Mouse (Mus musculus): ENCODE measurements around the gene Dgat2. TPM values are rescaled to one million over a fixed set of nuclear protein-coding genes. Genes with fewer than 3 reads are reported as not detected.
A peak's percentile ranks its signal among the peaks of the same experiment; 100 is the strongest.

Dgat2 gene
- polyA plus RNA-seq, 1 experiment from 2014 or later: 15.0 TPM

GRCm38 (mm10) chr7:99158904-99159303, 23.6 kb downstream of the Dgat2 start:
- WGBS: 72% methylated on average over 5 of the region's 5 CpGs
- Histone ChIP-seq H3K27me3 (no peaks in the 10 kb centered on the region), H3K36me3 (no peaks in the 10 kb centered on the region), H3K27ac (no peak overlapping the region), H3K9me3 (no peaks in the 10 kb centered on the region), H3K9ac (no peak overlapping the region), H3K4me1 (peaks cover 18% of the 10 kb centered on the region), H3K4me2 (replicated peaks) (no peak overlapping the region), H3K4me3 (no peak overlapping the region)
- ATAC-seq (ENCODE audit: low FRiP score, low read depth): no peak

- 81% methylated on average over 8 of the region's 8 CpGs for WGBS
- no peak for ATAC-seq (ENCODE audit: low FRiP score, low read depth)
Measured at GRCm38 (mm10) chr7:99158011-99158410, 24.5 kb downstream of the Dgat2 start.

GRCm38 (mm10) chr7:99156737-99157136, 25.8 kb downstream of the Dgat2 start:
- Histone ChIP-seq H3K36me3 (no peaks in the 10 kb centered on the region), H3K4me1 (peaks cover 18% of the 10 kb centered on the region), H3K27ac (no peak overlapping the region), H3K9ac (no peak overlapping the region), H3K27me3 (no peaks in the 10 kb centered on the region), H3K4me2 (replicated peaks) (no peak overlapping the region), H3K4me3 (no peak overlapping the region), H3K9me3 (no peaks in the 10 kb centered on the region)
- ATAC-seq (ENCODE audit: low FRiP score, low read depth): no peak
- WGBS: 87% methylated on average over 10 of the region's 10 CpGs

More at GRCm38 (mm10) chr7:99158011-99158410, 24.5 kb downstream of the Dgat2 start:
- Histone ChIP-seq H3K27me3 (no peaks in the 10 kb centered on the region), H3K4me1 (peaks cover 18% of the 10 kb centered on the region), H3K4me2 (replicated peaks) (no peak overlapping the region), H3K9me3 (no peaks in the 10 kb centered on the region), H3K9ac (no peak overlapping the region), H3K4me3 (no peak overlapping the region), H3K36me3 (no peaks in the 10 kb centered on the region), H3K27ac (no peak overlapping the region)

GRCm38 (mm10) chr7:99155311-99156289, 26.9 kb downstream of the Dgat2 start:
- H3K4me2 ChIP-seq (replicated peaks): peak overlapping the region; percentile 64
- WGBS: 15% methylated on average over 17 of the region's 17 CpGs
- H3K9ac ChIP-seq: peak overlapping the region; percentile 54
- no peaks in the 10 kb centered on the region for H3K36me3 ChIP-seq
- H3K4me1 ChIP-seq: peaks cover 18% of the 10 kb centered on the region
- peak; percentile 77; the same call in 1 of the 2 replicates for ATAC-seq (ENCODE audit: low FRiP score, low read depth)
- H3K27ac ChIP-seq: no peak overlapping the region; the same call in 1 of the 2 replicates
- peak overlapping the region; percentile 27 for H3K4me3 ChIP-seq
- H3K27me3 ChIP-seq: no peaks in the 10 kb centered on the region
- no peaks in the 10 kb centered on the region for H3K9me3 ChIP-seq

GRCm38 (mm10) chr7:99154648-99155151, 27.8 kb downstream of the Dgat2 start:
- Histone ChIP-seq H3K9ac (no peak overlapping the region), H3K9me3 (no peaks in the 10 kb centered on the region), H3K4me2 (replicated peaks) (peak overlapping the region; percentile 21; the same call in 1 of the 2 replicates), H3K4me3 (no peak overlapping the region), H3K27me3 (no peaks in the 10 kb centered on the region), H3K36me3 (no peaks in the 10 kb centered on the region), H3K4me1 (peaks cover 18% of the 10 kb centered on the region), H3K27ac (no peak overlapping the region)
- WGBS: 52% methylated on average over 8 of the region's 8 CpGs
- peak; percentile 30 for ATAC-seq (ENCODE audit: low FRiP score, low read depth)

- no peak for ATAC-seq (ENCODE audit: low FRiP score, low read depth)
- Histone ChIP-seq H3K9ac (no peak overlapping the region), H3K4me3 (no peak overlapping the region), H3K4me2 (replicated peaks) (no peak overlapping the region), H3K9me3 (no peaks in the 10 kb centered on the region), H3K36me3 (no peaks in the 10 kb centered on the region), H3K27me3 (no peaks in the 10 kb centered on the region), H3K27ac (no peak overlapping the region), H3K4me1 (peaks cover 18% of the 10 kb centered on the region)
- 82% methylated on average over 11 of the region's 11 CpGs for WGBS
Measured at GRCm38 (mm10) chr7:99153686-99154202, 28.8 kb downstream of the Dgat2 start.

- 79% methylated on average over 8 of the region's 8 CpGs for WGBS
- ATAC-seq (ENCODE audit: low FRiP score, low read depth): no peak
- H3K4me1 ChIP-seq: peaks cover 18% of the 10 kb centered on the region
Measured at GRCm38 (mm10) chr7:99152756-99153155, 29.8 kb downstream of the Dgat2 start.

GRCm38 (mm10) chr7:99151342-99151741, 31.2 kb downstream of the Dgat2 start:
- ATAC-seq (ENCODE audit: low FRiP score, low read depth): peak; percentile 42; the same call in 1 of the 2 replicates
- no peak overlapping the region for H3K27ac ChIP-seq
- 3% methylated on average over 7 of the region's 7 CpGs for WGBS

More at GRCm38 (mm10) chr7:99152756-99153155, 29.8 kb downstream of the Dgat2 start:
- Histone ChIP-seq H3K9ac (no peak overlapping the region), H3K4me3 (no peak overlapping the region), H3K27ac (no peak overlapping the region), H3K9me3 (no peaks in the 10 kb centered on the region), H3K27me3 (no peaks in the 10 kb centered on the region), H3K36me3 (no peaks in the 10 kb centered on the region), H3K4me2 (replicated peaks) (no peak overlapping the region)

GRCm38 (mm10) chr7:99149017-99149416, 33.5 kb downstream of the Dgat2 start:
- no peak for ATAC-seq (ENCODE audit: low FRiP score, low read depth)

More at GRCm38 (mm10) chr7:99151342-99151741, 31.2 kb downstream of the Dgat2 start:
- Histone ChIP-seq H3K4me1 (peaks cover 20% of the 10 kb centered on the region), H3K9me3 (no peaks in the 10 kb centered on the region), H3K4me2 (replicated peaks) (no peak overlapping the region), H3K27me3 (no peaks in the 10 kb centered on the region), H3K9ac (no peak overlapping the region), H3K4me3 (no peak overlapping the region), H3K36me3 (no peaks in the 10 kb centered on the region)

GRCm38 (mm10) chr7:99147494-99147893, 35.0 kb downstream of the Dgat2 start:
- Histone ChIP-seq H3K9me3 (no peaks in the 10 kb centered on the region), H3K27me3 (no peaks in the 10 kb centered on the region), H3K4me3 (no peak overlapping the region), H3K4me1 (peaks cover 12% of the 10 kb centered on the region; the same call in 1 of the 2 replicates), H3K4me2 (replicated peaks) (no peak overlapping the region), H3K27ac (no peak overlapping the region), H3K9ac (peak overlapping the region; percentile 13; the same call in 1 of the 2 replicates), H3K36me3 (no peaks in the 10 kb centered on the region)
- 81% methylated on average over 7 of the region's 7 CpGs for WGBS
- no peak for ATAC-seq (ENCODE audit: low FRiP score, low read depth)

More at GRCm38 (mm10) chr7:99149017-99149416, 33.5 kb downstream of the Dgat2 start:
- no peak overlapping the region for H3K9ac ChIP-seq
- WGBS: 85% methylated on average over 1 of the region's 1 CpGs
- H3K4me3 ChIP-seq: no peak overlapping the region
- H3K4me1 ChIP-seq: peaks cover 12% of the 10 kb centered on the region; the same call in 1 of the 2 replicates
- H3K4me2 ChIP-seq (replicated peaks): no peak overlapping the region
- no peaks in the 10 kb centered on the region for H3K9me3 ChIP-seq
- no peak overlapping the region for H3K27ac ChIP-seq
- no peaks in the 10 kb centered on the region for H3K36me3 ChIP-seq
- H3K27me3 ChIP-seq: no peaks in the 10 kb centered on the region

GRCm38 (mm10) chr7:99146906-99147305, 35.6 kb downstream of the Dgat2 start:
- 69% methylated on average over 7 of the region's 7 CpGs for WGBS
- Histone ChIP-seq H3K4me2 (replicated peaks) (no peak overlapping the region), H3K4me1 (peaks cover 16% of the 10 kb centered on the region), H3K36me3 (no peaks in the 10 kb centered on the region), H3K9me3 (no peaks in the 10 kb centered on the region), H3K27ac (no peak overlapping the region), H3K4me3 (no peak overlapping the region), H3K9ac (no peak overlapping the region; the same call in 1 of the 2 replicates), H3K27me3 (no peaks in the 10 kb centered on the region)
- ATAC-seq (ENCODE audit: low FRiP score, low read depth): no peak

GRCm38 (mm10) chr7:99146011-99146410, 36.5 kb downstream of the Dgat2 start:
- H3K4me3 ChIP-seq: no peak overlapping the region
- WGBS: 58% methylated on average over 7 of the region's 7 CpGs
- no peak overlapping the region for H3K27ac ChIP-seq
- ATAC-seq (ENCODE audit: low FRiP score, low read depth): no peak
- no peak overlapping the region for H3K4me2 ChIP-seq (replicated peaks)
- no peaks in the 10 kb centered on the region for H3K27me3 ChIP-seq
- no peaks in the 10 kb centered on the region for H3K9me3 ChIP-seq
- H3K36me3 ChIP-seq: no peaks in the 10 kb centered on the region
- no peak overlapping the region for H3K9ac ChIP-seq
- peaks cover 19% of the 10 kb centered on the region for H3K4me1 ChIP-seq

Measured in limb, embryonic 13.5 days (tissue).